Mouse (Mus musculus): Measurements from ENCODE around the gene Miga1. TPM values are rescaled to one million over a fixed set of nuclear protein-coding genes. Genes with fewer than 3 reads are reported as not detected.
"Not testable (repeated sequence)": the region's sequence is repeated elsewhere in the genome, so short reads cannot be mapped to it uniquely, and the experiment has no call there.

Miga1 gene
- polyA plus RNA-seq, 1 experiment = 3.4 TPM

- Histone ChIP-seq H3K4me1 (ENCODE audit: control insufficient read depth, insufficient read depth, insufficient read length, low read length) (peaks cover 5% of the 10 kb centered on the region), H3K4me3 (ENCODE audit: insufficient read depth, low read depth, low read length) (peak within 1 kb of the TSS; percentile 94), H3K27ac (replicated peaks; ENCODE audit: low read depth, low read length) (peak within 1 kb of the TSS; percentile 67)
Observed at GRCm38 (mm10) chr3:152345732-152346632, 5.8 kb upstream of the Miga1 start, which contains the start of gene Usp33. Usp33 (plus strand) TSS chr3:152346478.

GRCm38 (mm10) chr3:152342961-152343517 lies 2.8 kb upstream of the Miga1 start:
- peaks cover 2% of the 10 kb centered on the region for H3K4me1 ChIP-seq (ENCODE audit: control insufficient read depth, insufficient read depth, insufficient read length, low read length)
- H3K27ac ChIP-seq (replicated peaks; ENCODE audit: low read depth, low read length) = no peak overlapping the region
- no peak overlapping the region for H3K4me3 ChIP-seq (ENCODE audit: insufficient read depth, low read depth, low read length)

GRCm38 (mm10) chr3:152336085-152336484 lies 4.1 kb downstream of the Miga1 start:
- H3K27ac ChIP-seq (replicated peaks; ENCODE audit: low read depth, low read length) = no peak overlapping the region
- H3K4me3 ChIP-seq (ENCODE audit: insufficient read depth, low read depth, low read length) = no peak overlapping the region
- H3K4me1 ChIP-seq (ENCODE audit: control insufficient read depth, insufficient read depth, insufficient read length, low read length) = no peaks in the 10 kb centered on the region

- no peak overlapping the region for H3K27ac ChIP-seq (replicated peaks; ENCODE audit: low read depth, low read length)
- no peaks in the 10 kb centered on the region for H3K4me1 ChIP-seq (ENCODE audit: control insufficient read depth, insufficient read depth, insufficient read length, low read length)
- H3K4me3 ChIP-seq (ENCODE audit: insufficient read depth, low read depth, low read length) = no peak overlapping the region
Observed at GRCm38 (mm10) chr3:152333641-152334040, 6.6 kb downstream of the Miga1 start.

- H3K27ac ChIP-seq (replicated peaks; ENCODE audit: low read depth, low read length) = no peak overlapping the region
- no peaks in the 10 kb centered on the region for H3K4me1 ChIP-seq (ENCODE audit: control insufficient read depth, insufficient read depth, insufficient read length, low read length)
- no peak overlapping the region for H3K4me3 ChIP-seq (ENCODE audit: insufficient read depth, low read depth, low read length)
Observed at GRCm38 (mm10) chr3:152332545-152333300, 7.5 kb downstream of the Miga1 start.

- Histone ChIP-seq H3K27ac (replicated peaks; ENCODE audit: low read depth, low read length) (no peak overlapping the region), H3K4me1 (ENCODE audit: control insufficient read depth, insufficient read depth, insufficient read length, low read length) (no peaks in the 10 kb centered on the region), H3K4me3 (ENCODE audit: insufficient read depth, low read depth, low read length) (no peak overlapping the region)
Observed at GRCm38 (mm10) chr3:152332104-152332503, 8.1 kb downstream of the Miga1 start.

- no peak overlapping the region for H3K27ac ChIP-seq (replicated peaks; ENCODE audit: low read depth, low read length)
- no peaks in the 10 kb centered on the region for H3K4me1 ChIP-seq (ENCODE audit: control insufficient read depth, insufficient read depth, insufficient read length, low read length)
- H3K4me3 ChIP-seq (ENCODE audit: insufficient read depth, low read depth, low read length) = no peak overlapping the region
Observed at GRCm38 (mm10) chr3:152321765-152322547, 18.3 kb downstream of the Miga1 start.

- Histone ChIP-seq H3K27ac (replicated peaks; ENCODE audit: low read depth, low read length) (no peak overlapping the region), H3K4me3 (ENCODE audit: insufficient read depth, low read depth, low read length) (no peak overlapping the region), H3K4me1 (ENCODE audit: control insufficient read depth, insufficient read depth, insufficient read length, low read length) (no peaks in the 10 kb centered on the region)
Observed at GRCm38 (mm10) chr3:152320972-152321645, 19.1 kb downstream of the Miga1 start.

GRCm38 (mm10) chr3:152316447-152317173 lies 23.6 kb downstream of the Miga1 start:
- not testable (repeated sequence) for H3K27ac ChIP-seq (replicated peaks; ENCODE audit: low read depth, low read length); H3K4me3 ChIP-seq (ENCODE audit: insufficient read depth, low read depth, low read length); H3K4me1 ChIP-seq (ENCODE audit: control insufficient read depth, insufficient read depth, insufficient read length, low read length)

- Histone ChIP-seq H3K4me1 (ENCODE audit: control insufficient read depth, insufficient read depth, insufficient read length, low read length) (no peaks in the 10 kb centered on the region), H3K27ac (replicated peaks; ENCODE audit: low read depth, low read length) (no peak overlapping the region), H3K4me3 (ENCODE audit: insufficient read depth, low read depth, low read length) (no peak overlapping the region)
Observed at GRCm38 (mm10) chr3:152315613-152316012, 24.6 kb downstream of the Miga1 start.

GRCm38 (mm10) chr3:152314666-152315065 lies 25.5 kb downstream of the Miga1 start:
- not testable (repeated sequence) for H3K27ac ChIP-seq (replicated peaks; ENCODE audit: low read depth, low read length); H3K4me3 ChIP-seq (ENCODE audit: insufficient read depth, low read depth, low read length); H3K4me1 ChIP-seq (ENCODE audit: control insufficient read depth, insufficient read depth, insufficient read length, low read length)

- Histone ChIP-seq H3K4me3 (ENCODE audit: insufficient read depth, low read depth, low read length) (no peak overlapping the region), H3K27ac (replicated peaks; ENCODE audit: low read depth, low read length) (no peak overlapping the region), H3K4me1 (ENCODE audit: control insufficient read depth, insufficient read depth, insufficient read length, low read length) (no peaks in the 10 kb centered on the region; the same call in 1 of the 2 replicates)
Observed at GRCm38 (mm10) chr3:152309250-152309645, 31.0 kb downstream of the Miga1 start.

GRCm38 (mm10) chr3:152308485-152309249 lies 31.5 kb downstream of the Miga1 start:
- Histone ChIP-seq H3K27ac (replicated peaks; ENCODE audit: low read depth, low read length) (no peak overlapping the region), H3K4me1 (ENCODE audit: control insufficient read depth, insufficient read depth, insufficient read length, low read length) (no peaks in the 10 kb centered on the region; the same call in 1 of the 2 replicates), H3K4me3 (ENCODE audit: insufficient read depth, low read depth, low read length) (no peak overlapping the region)
